Mouse (Mus musculus) C2C12 (cell line): ENCODE data around the gene Dnajc6.

Source experiments
- CTCF ChIP-seq: IDR thresholded peaks from one replicate; pipeline ENCODE4 v1.5.1; 2011; ENCODE audit not compliant: control insufficient read depth, insufficient read depth, insufficient read length
- MAX ChIP-seq: IDR thresholded peaks from one replicate; pipeline ENCODE4 v1.6.1; 2011; ENCODE audit warnings: mild to moderate bottlenecking, control low read depth
- MYOG ChIP-seq: IDR thresholded peaks from one replicate; pipeline ENCODE4 v1.6.1; 2011; ENCODE audit not compliant: control insufficient read depth, insufficient read length; ENCODE audit errors: extremely low read depth
- USF1 ChIP-seq: IDR thresholded peaks from one replicate; pipeline ENCODE4 v1.6.1; 2011; ENCODE audit warnings: low read depth, mild to moderate bottlenecking, control low read depth, moderate library complexity

DNA sequence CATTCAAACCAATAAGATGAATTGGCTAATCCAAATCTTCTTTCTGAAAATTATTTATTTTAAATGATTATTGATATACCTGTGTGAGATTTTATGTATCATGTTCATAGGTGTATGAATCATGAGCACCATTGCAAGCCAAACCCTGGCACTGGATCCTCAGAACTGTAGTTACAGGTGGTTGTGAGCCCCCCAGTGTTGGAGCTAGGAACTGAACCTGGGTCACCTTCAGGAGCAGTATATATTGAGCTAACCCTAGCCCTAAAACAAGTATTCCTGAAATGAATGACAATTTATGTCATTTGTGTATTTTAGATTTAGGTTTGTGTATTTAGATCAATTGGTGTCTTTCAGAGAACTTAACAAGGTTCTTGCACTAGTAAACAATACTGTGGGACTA is 105.3 kb downstream of the Dnajc6 start:
- TF ChIP-seq CTCF (no peak), MAX (no peak), USF1 (no peak), MYOG (no peak)
